Mouse (Mus musculus): ENCODE measurements around the gene Lrfn4.

The Lrfn4 gene

GRCm38 (mm10) chr19:4568832-4569231, 46.6 kb downstream of the Lrfn4 start:
- DNase-seq = no peak

GRCm38 (mm10) chr19:4567665-4568064, 47.8 kb downstream of the Lrfn4 start:
- DNase-seq = no peak

GRCm38 (mm10) chr19:4566880-4567279, 48.6 kb downstream of the Lrfn4 start:
- DNase-seq = no peak

- DNase-seq = no peak
These were observed 49.8 kb downstream of the Lrfn4 start for GRCm38 (mm10) chr19:4565678-4566077.

All from right cerebral cortex, postnatal 25 days (tissue).